Mouse (Mus musculus) ES-E14 (cell line): ENCODE measurements at regions not wholly inside any gene's neighbourhood (a gene's known extent, or its start where the extent isn't known, plus 50 kb on each side); places are given as distances from the start of the nearest gene placed in this dataset.

Experiments used
- DNase-seq: peaks from one replicate; pipeline ENCODE4 v3.0.0-alpha.2; 2013; ENCODE audit warnings: low read depth, low spot score
- H3K27ac ChIP-seq: 2 replicates; pipeline ENCODE4 v1.5.1; 2012; ENCODE audit warnings: low read depth, mild to moderate bottlenecking, low read length, moderate library complexity, mixed read lengths; ENCODE audit not compliant: poor library complexity, insufficient read depth, severe bottlenecking
- H3K36me3 ChIP-seq: 2 replicates; pipeline ENCODE4 v1.6.1; 2012; ENCODE audit warnings: mild to moderate bottlenecking, low read length, moderate library complexity, mixed read lengths; ENCODE audit not compliant: control insufficient read depth, poor library complexity, insufficient read depth, severe bottlenecking
- H3K4me1 ChIP-seq, 2 experiments: fragments of 150-350 bp in 1 of 2; sonication (generic) in 1 of 2; 2 replicates each; pipeline ENCODE4 v1.6.1; 2012; ENCODE audit warnings: low read length in 2 of 2, mild to moderate bottlenecking in 1 of 2, mixed read lengths in 1 of 2; ENCODE audit not compliant: control insufficient read depth in 2 of 2, insufficient read depth in 2 of 2, poor library complexity in 1 of 2
- H3K4me3 ChIP-seq, 2 experiments: fragments of 150-350 bp in 1 of 2; sonication (generic) in 1 of 2; 2 replicates each; pipeline ENCODE4 v1.5.1; 2012; ENCODE audit warnings: low read length in 2 of 2, low read depth in 1 of 2, mild to moderate bottlenecking in 1 of 2, mixed read lengths in 1 of 2; ENCODE audit not compliant: insufficient read depth in 1 of 2, poor library complexity in 1 of 2, severe bottlenecking in 1 of 2
- H3K9ac ChIP-seq: 2 replicates; pipeline ENCODE4 v1.6.1; 2012; ENCODE audit warnings: low read depth, mild to moderate bottlenecking, low read length, mixed read lengths; ENCODE audit not compliant: poor library complexity, insufficient read depth, severe bottlenecking
- H3K9me3 ChIP-seq: fragments of 150-350 bp; sonication (generic); 2 replicates; pipeline ENCODE4 v1.6.1; 2012; ENCODE audit warnings: low read depth, mild to moderate bottlenecking, low read length; ENCODE audit not compliant: control insufficient read depth, insufficient read depth
- CHD2 ChIP-seq: IDR thresholded peaks from 2 replicates; pipeline ENCODE4 v1.6.1; 2014; ENCODE audit warnings: mild to moderate bottlenecking, low read depth, low read length, inconsistent platforms
- HCFC1 ChIP-seq: IDR thresholded peaks from 2 replicates; pipeline ENCODE4 v1.6.1; 2012; ENCODE audit warnings: low read length, inconsistent platforms, borderline replicate concordance; ENCODE audit not compliant: insufficient read depth
- MAFK ChIP-seq: IDR thresholded peaks from 2 replicates; pipeline ENCODE4 v1.6.1; 2014; ENCODE audit warnings: mild to moderate bottlenecking, low read depth, low read length, inconsistent platforms; ENCODE audit not compliant: insufficient read depth
- ZC3H11A ChIP-seq: IDR thresholded peaks from 2 replicates; pipeline ENCODE4 v1.6.1; 2012; ENCODE audit warnings: low read depth, mild to moderate bottlenecking, inconsistent platforms, low read length, borderline replicate concordance
- ZNF384 ChIP-seq: IDR thresholded peaks from 2 replicates; pipeline ENCODE4 v1.6.1; 2012; ENCODE audit warnings: low read depth, low read length, inconsistent platforms
- in situ Hi-C, 2 experiments: fragments of 600-800 bp; cut with MboI; formaldehyde crosslinking; loops; one replicate each; pipeline ENCODE4 v1.15.1; 2025; ENCODE audit warnings: low sequenced_read_pairs in 2 of 2, inconsistent platforms in 1 of 2; ENCODE audit not compliant: unreplicated experiment in 2 of 2

GRCm38 (mm10) chr16:77989791-77990325 is 311.4 kb upstream of the Cxadr start:
- in situ Hi-C loops, result no loop called here
- Histone ChIP-seq H3K27ac (no peak overlapping the region), H3K4me3 (no peak overlapping the region), H3K9me3 (no peaks in the 10 kb centered on the region), H3K9ac (no peak overlapping the region), H3K36me3 (no peaks in the 10 kb centered on the region), H3K4me1 (no peaks in the 10 kb centered on the region)
- TF ChIP-seq ZC3H11A (no peak), ZNF384 (no peak)
- no peak for DNase-seq

GRCm38 (mm10) chr16:77989139-77989538 is 312.1 kb upstream of the Cxadr start:
- DNase-seq, result peak; percentile 19
- Histone ChIP-seq H3K9me3 (no peaks in the 10 kb centered on the region), H3K9ac (no peak overlapping the region), H3K27ac (no peak overlapping the region), H3K36me3 (no peaks in the 10 kb centered on the region), H3K4me3 (no peak overlapping the region), H3K4me1 (no peaks in the 10 kb centered on the region)
- in situ Hi-C loops, result no loop called here
- TF ChIP-seq HCFC1 (no peak), MAFK (no peak), CHD2 (no peak), ZNF384 (no peak), ZC3H11A (peak; percentile 45; the same call in 1 of the 2 replicates)

- H3K4me3 ChIP-seq, result no peak overlapping the region
- TF ChIP-seq HCFC1, result no peak
- no peak for TF ChIP-seq CHD2
- no peak for TF ChIP-seq MAFK
- TF ChIP-seq ZNF384, result no peak
- TF ChIP-seq ZC3H11A, result no peak
- H3K9me3 ChIP-seq, result no peaks in the 10 kb centered on the region
- no peaks in the 10 kb centered on the region for H3K4me1 ChIP-seq
- H3K9ac ChIP-seq, result no peak overlapping the region
- in situ Hi-C loops, result no loop called here
- no peak for DNase-seq
- H3K27ac ChIP-seq, result no peak overlapping the region
- H3K36me3 ChIP-seq, result no peaks in the 10 kb centered on the region
These were observed 314.3 kb upstream of the Cxadr start for GRCm38 (mm10) chr16:77986884-77987529.

- H3K27ac ChIP-seq, result no peak overlapping the region
- no peak overlapping the region for H3K9ac ChIP-seq
- TF ChIP-seq MAFK (no peak), ZC3H11A (no peak), HCFC1 (no peak), ZNF384 (no peak), CHD2 (no peak)
- H3K9me3 ChIP-seq, result no peaks in the 10 kb centered on the region
- no peak for DNase-seq
- in situ Hi-C loops, result loop anchor here in 1 of 2 experiments (5.0 kb wide), 1 partner anchor 51 kb away; no protein-coding TSS in a partner anchor
- no peaks in the 10 kb centered on the region for H3K36me3 ChIP-seq
- no peak overlapping the region for H3K4me3 ChIP-seq
- no peaks in the 10 kb centered on the region for H3K4me1 ChIP-seq
These were observed 346.9 kb upstream of the Gm11146 start for GRCm38 (mm10) chr16:77948785-77949184.

- Histone ChIP-seq H3K4me3 (no peak overlapping the region), H3K4me1 (no peaks in the 10 kb centered on the region), H3K9ac (no peak overlapping the region), H3K36me3 (no peaks in the 10 kb centered on the region), H3K9me3 (no peaks in the 10 kb centered on the region), H3K27ac (no peak overlapping the region)
- DNase-seq, result no peak
- TF ChIP-seq MAFK (no peak), ZC3H11A (no peak), CHD2 (no peak), ZNF384 (no peak), HCFC1 (no peak)
- in situ Hi-C loops, result loop anchor here in 1 of 2 experiments (5.0 kb wide), 1 partner anchor 48 kb away; no protein-coding TSS in a partner anchor
These were observed 343.5 kb upstream of the Gm11146 start for GRCm38 (mm10) chr16:77945442-77945841.
